In genomic region chr19:44723611-44724440, GRCm38 (mm10) we compare ENCODE assay signal across 9 mouse cellular contexts. TPM values are rescaled to one million over a fixed set of nuclear protein-coding genes. Genes with fewer than 3 reads are reported as not detected.
A peak's percentile ranks its signal among the peaks of the same experiment; 100 is the strongest.
DNase-seq lines count a peak whose midpoint lies in the region; ATAC-seq and TF ChIP-seq lines count a peak whose summit lies in the region.
"Had no signal": no experiment of that assay in that cellular context is flagged by ENCODE, and none has a peak within 500 bp of the region (broad histone marks: within the 10 kb centered on the region; RNA-seq: fewer than 3 reads in every experiment).

No protein-coding gene starts in this region.

- peaks cover 12% of the 10 kb centered on the region for H3K4me1 ChIP-seq in embryonic facial prominence, embryonic 14.5 days (ENCODE audit: control insufficient read depth, insufficient read depth, low read length)
- peaks cover 28% of the 10 kb centered on the region for H3K4me1 ChIP-seq in kidney, embryonic 14.5 days (ENCODE audit: control insufficient read depth, insufficient read depth, low read length)
- peaks cover 3% of the 10 kb centered on the region; the same call in 1 of the 2 replicates for H3K4me1 ChIP-seq in midbrain, postnatal 0 days (ENCODE audit: insufficient read depth, low read length)

- no peak for DNase-seq in layer of hippocampus, adult 2 months (ENCODE audit: low spot score in 2 of 2)
- no peak for DNase-seq in layer of hippocampus, postnatal 14 days (ENCODE audit: low spot score in 2 of 2)
- DNase-seq in embryonic facial prominence, embryonic 14.5 days (ENCODE audit: low spot score): peak; percentile 51
- no peak for DNase-seq in midbrain, postnatal 0 days (ENCODE audit: low spot score)
- no peak for DNase-seq in layer of hippocampus, adult 9-11 months
- DNase-seq in urinary bladder, postnatal 36 days (ENCODE audit: low spot score in 2 of 2): no peak
- DNase-seq: cerebellum, postnatal 10 days had no signal

- H3K27me3 ChIP-seq in embryonic facial prominence, embryonic 14.5 days (replicated peaks; ENCODE audit: control insufficient read depth, insufficient read depth, low read length): peaks cover 87% of the 10 kb centered on the region
- H3K27me3 ChIP-seq in kidney, embryonic 14.5 days (ENCODE audit: control insufficient read depth, insufficient read depth, low read length): peaks cover 38% of the 10 kb centered on the region
- H3K27me3 ChIP-seq in midbrain, postnatal 0 days (ENCODE audit: insufficient read depth, low read length): peaks cover 60% of the 10 kb centered on the region

- H3K4me2 ChIP-seq in embryonic facial prominence, embryonic 14.5 days (ENCODE audit: low read depth, low read length): peak overlapping the region; percentile 51
- H3K4me2 ChIP-seq in kidney, embryonic 14.5 days (replicated peaks; ENCODE audit: low read depth, low read length): peak overlapping the region; percentile 52
- peak overlapping the region; percentile 48 for H3K4me2 ChIP-seq in midbrain, postnatal 0 days (ENCODE audit: low read depth, low read length, poor library complexity, severe bottlenecking)

- no peak overlapping the region for H3K27ac ChIP-seq in layer of hippocampus, adult 2 months
- H3K27ac ChIP-seq in embryonic facial prominence, embryonic 14.5 days (replicated peaks; ENCODE audit: low read depth, low read length): no peak overlapping the region
- peak overlapping the region; percentile 71 for H3K27ac ChIP-seq in kidney, embryonic 14.5 days (ENCODE audit: low read depth, low read length)
- no peak overlapping the region for H3K27ac ChIP-seq in midbrain, postnatal 0 days (ENCODE audit: low read depth, low read length)

- no peak for ATAC-seq in embryonic facial prominence, embryonic 14.5 days (ENCODE audit: low read depth)
- ATAC-seq in kidney, embryonic 14.5 days (ENCODE audit: low FRiP score, low TSS enrichment): 0 out of 2 replicates have a peak, but pooled peaks have one; percentile 37
- no peak for ATAC-seq in midbrain, postnatal 0 days (ENCODE audit: low FRiP score)
- ATAC-seq in cerebellum, adult (ENCODE audit: insufficient number of reproducible peaks, low FRiP score, low TSS enrichment): no peak

- H3K9me3 ChIP-seq in embryonic facial prominence, embryonic 14.5 days (ENCODE audit: control insufficient read depth, low read length): no peaks in the 10 kb centered on the region
- H3K9me3 ChIP-seq in kidney, embryonic 14.5 days (ENCODE audit: control insufficient read depth, low read length): no peaks in the 10 kb centered on the region
- H3K9me3 ChIP-seq in midbrain, postnatal 0 days (ENCODE audit: low read length): no peaks in the 10 kb centered on the region

- WGBS in embryonic facial prominence, embryonic 14.5 days: under 1% methylated on average over 30 of the region's 36 CpGs
- under 1% methylated on average over 36 of the region's 36 CpGs for WGBS in kidney, embryonic 14.5 days
- 3% methylated on average over 36 of the region's 36 CpGs for WGBS in midbrain, postnatal 0 days

- TF ChIP-seq CTCF in layer of hippocampus, adult 2 months (conservative IDR thresholded peaks at IDR 0.05): no peak
- no peak for TF ChIP-seq CTCF in midbrain, postnatal 0 days (IDR thresholded peaks at IDR 0.05)

- no peak overlapping the region for H3K9ac ChIP-seq in embryonic facial prominence, embryonic 14.5 days (ENCODE audit: low read depth, low read length)
- H3K9ac ChIP-seq in kidney, embryonic 14.5 days (ENCODE audit: low read depth, low read length): peak overlapping the region; percentile 4; the same call in 1 of the 2 replicates
- peak overlapping the region; percentile 30 for H3K9ac ChIP-seq in midbrain, postnatal 0 days (replicated peaks; ENCODE audit: low read length, poor library complexity, severe bottlenecking)

- H3K36me3 ChIP-seq in embryonic facial prominence, embryonic 14.5 days (ENCODE audit: control insufficient read depth, insufficient read depth, low read length): no peaks in the 10 kb centered on the region
- no peaks in the 10 kb centered on the region for H3K36me3 ChIP-seq in kidney, embryonic 14.5 days (ENCODE audit: control insufficient read depth, insufficient read depth, low read length)
- H3K36me3 ChIP-seq in midbrain, postnatal 0 days (ENCODE audit: insufficient read depth, low read length): no peaks in the 10 kb centered on the region

- H3K4me3 ChIP-seq in layer of hippocampus, adult 2 months: peak overlapping the region; percentile 34; the same call in 1 of the 2 replicates
- peak overlapping the region; percentile 23 for H3K4me3 ChIP-seq in embryonic facial prominence, embryonic 14.5 days (ENCODE audit: low read depth, low read length)
- H3K4me3 ChIP-seq in kidney, embryonic 14.5 days (ENCODE audit: low read length): peak overlapping the region; percentile 25
- H3K4me3 ChIP-seq in midbrain, postnatal 0 days (ENCODE audit: low read depth, low read length): peak overlapping the region; percentile 30

RNA-seq across cellular contexts. Expression of gene Pax2, which starts 32.0 kb away (rescaled TPM):
- total RNA-seq in layer of hippocampus, adult 2 months (2021): under 1 TPM; 0.25 to 0.31 TPM
- total RNA-seq in layer of hippocampus, postnatal 14 days (2021): under 1 TPM; 0.24 to 0.28 TPM
- 0.14 and 0.22 TPM in 2 replicates for polyA plus RNA-seq in embryonic facial prominence, embryonic 14.5 days (2014; fragmentation: Nextera tagmentation; extraction: Ambion mirVana)
- polyA plus RNA-seq in kidney, embryonic 14.5 days (2014; fragmentation: Nextera tagmentation; extraction: Ambion mirVana): 43.3 and 55.9 TPM in 2 replicates
- total RNA-seq in midbrain, postnatal 0 days (2014; rRNA removed): 0.28 and 0.77 TPM in 2 replicates
- 0.19 and 0.21 TPM in 2 replicates for polyA plus RNA-seq in midbrain, postnatal 0 days (2015; fragmentation: Nextera tagmentation; extraction: Ambion mirVana)
